In the genomic region with DNA sequence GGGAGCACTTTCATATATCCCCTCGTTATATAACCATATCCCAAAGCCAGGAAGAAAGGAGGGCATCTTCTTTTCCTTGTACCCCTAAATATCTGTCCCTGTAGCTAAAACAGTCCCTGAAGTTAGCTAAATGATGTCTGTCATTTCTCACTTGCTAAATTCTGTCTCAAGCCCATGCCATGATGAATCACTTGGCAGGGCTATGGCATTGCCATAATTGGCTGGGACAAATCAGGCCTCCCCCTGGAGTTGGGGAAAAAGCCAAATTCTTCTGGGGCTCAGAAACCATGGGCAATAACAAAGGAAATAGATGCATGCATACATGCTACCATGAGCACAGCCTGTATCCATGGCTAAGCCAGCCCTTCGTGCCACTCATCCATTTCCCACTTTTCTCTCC, we compare ENCODE assay signal across 22 mouse cellular contexts.
DNase-seq lines count a peak whose midpoint lies in the region; ATAC-seq and TF ChIP-seq lines count a peak whose summit lies in the region.
"Had no signal": no experiment of that assay in that cellular context is flagged by ENCODE, and none has a peak within 500 bp of the region (broad histone marks: within the 10 kb centered on the region; RNA-seq: fewer than 3 reads in every experiment).

No protein-coding gene starts in this region.

- DNase-seq in cerebellum, postnatal 14 days: peak; percentile 39 to 57
- no peak for DNase-seq in cerebellum, adult 9-10 months
- peak; percentile 35 for DNase-seq in hindbrain, postnatal 0 days (ENCODE audit: low spot score)
- DNase-seq in midbrain, postnatal 0 days (ENCODE audit: low spot score): peak; percentile 36
- DNase-seq in brain, adult 2 months (ENCODE audit: low read depth, low spot score): peak; percentile 51
- DNase-seq in retina, embryonic 14.5 days (ENCODE audit: low spot score): no peak
- DNase-seq: adrenal gland, postnatal 10 days; cerebellum, postnatal 36 days; gastrocnemius, postnatal 10 days; heart, adult 2 months; heart, postnatal 14 days had no signal

- 62% methylated on average over 2 of the region's 2 CpGs for WGBS in hindbrain, postnatal 0 days
- WGBS in hindbrain, embryonic 13.5 days: 76% methylated on average over 2 of the region's 2 CpGs
- WGBS in midbrain, postnatal 0 days: 73% methylated on average over 2 of the region's 2 CpGs
- WGBS in midbrain, embryonic 16.5 days: 89% methylated on average over 2 of the region's 2 CpGs

- H3K27ac ChIP-seq in hindbrain, postnatal 0 days: no peak overlapping the region
- no peak overlapping the region for H3K27ac ChIP-seq in hindbrain, embryonic 13.5 days
- H3K27ac ChIP-seq in midbrain, postnatal 0 days (ENCODE audit: low read depth, low read length): no peak overlapping the region
- no peak overlapping the region for H3K27ac ChIP-seq in midbrain, embryonic 16.5 days (ENCODE audit: low read length)
- H3K27ac ChIP-seq: embryonic facial prominence, embryonic 13.5 days; forebrain, embryonic 12.5 days; heart, adult 2 months; heart, embryonic 15.5 days; hindbrain, embryonic 10.5 days; hindbrain, embryonic 15.5 days had no signal

- H3K4me2 ChIP-seq in hindbrain, postnatal 0 days (ENCODE audit: low read depth, low read length): no peak overlapping the region
- no peak overlapping the region for H3K4me2 ChIP-seq in hindbrain, embryonic 13.5 days
- no peak overlapping the region for H3K4me2 ChIP-seq in midbrain, postnatal 0 days (ENCODE audit: low read depth, low read length, poor library complexity, severe bottlenecking)
- H3K4me2 ChIP-seq in midbrain, embryonic 16.5 days (ENCODE audit: low read length): no peak overlapping the region
- H3K4me2 ChIP-seq: embryonic facial prominence, embryonic 13.5 days; forebrain, embryonic 12.5 days; heart, embryonic 11.5 days; heart, embryonic 15.5 days; hindbrain, embryonic 15.5 days had no signal

- no peak for TF ChIP-seq CTCF in hindbrain, postnatal 0 days (IDR thresholded peaks at IDR 0.05; ENCODE audit: low read depth)
- no peak for TF ChIP-seq CTCF in midbrain, postnatal 0 days (IDR thresholded peaks at IDR 0.05)

- H3K9me3 ChIP-seq in hindbrain, postnatal 0 days (ENCODE audit: low read length): no peaks in the 10 kb centered on the region
- H3K9me3 ChIP-seq in hindbrain, embryonic 13.5 days: no peaks in the 10 kb centered on the region
- no peaks in the 10 kb centered on the region for H3K9me3 ChIP-seq in midbrain, postnatal 0 days (ENCODE audit: low read length)
- H3K9me3 ChIP-seq in midbrain, embryonic 16.5 days (replicated peaks; ENCODE audit: control insufficient read depth, low read length, poor library complexity, severe bottlenecking): no peaks in the 10 kb centered on the region
- H3K9me3 ChIP-seq: embryonic facial prominence, embryonic 13.5 days; forebrain, embryonic 12.5 days; heart, embryonic 15.5 days; hindbrain, embryonic 10.5 days; hindbrain, embryonic 15.5 days had no signal

- no peaks in the 10 kb centered on the region for H3K4me1 ChIP-seq in hindbrain, postnatal 0 days (ENCODE audit: insufficient read depth, low read length)
- no peaks in the 10 kb centered on the region for H3K4me1 ChIP-seq in hindbrain, embryonic 13.5 days (replicated peaks)
- no peaks in the 10 kb centered on the region for H3K4me1 ChIP-seq in midbrain, postnatal 0 days (ENCODE audit: insufficient read depth, low read length)
- no peaks in the 10 kb centered on the region for H3K4me1 ChIP-seq in midbrain, embryonic 16.5 days (ENCODE audit: control insufficient read depth, insufficient read depth, low read length)
- H3K4me1 ChIP-seq: embryonic facial prominence, embryonic 13.5 days; forebrain, embryonic 12.5 days; heart, embryonic 15.5 days; hindbrain, embryonic 10.5 days; hindbrain, embryonic 15.5 days had no signal

- no peak; the same call in 1 of the 2 replicates for ATAC-seq in hindbrain, postnatal 0 days
- ATAC-seq in hindbrain, embryonic 13.5 days (ENCODE audit: low FRiP score): no peak
- ATAC-seq in midbrain, postnatal 0 days (ENCODE audit: low FRiP score): no peak
- ATAC-seq in midbrain, embryonic 16.5 days: no peak
- ATAC-seq: inflammation-experienced regulatory T-cells, adult 6 months; intestine, postnatal 0 days had no signal

- H3K4me3 ChIP-seq in hindbrain, postnatal 0 days (ENCODE audit: low read length): no peak overlapping the region
- H3K4me3 ChIP-seq in hindbrain, embryonic 13.5 days: no peak overlapping the region
- H3K4me3 ChIP-seq in midbrain, postnatal 0 days (ENCODE audit: low read depth, low read length): no peak overlapping the region
- H3K4me3 ChIP-seq in midbrain, embryonic 16.5 days (ENCODE audit: low read depth, low read length): no peak overlapping the region
- H3K4me3 ChIP-seq: embryonic facial prominence, embryonic 13.5 days; forebrain, embryonic 12.5 days; heart, adult 2 months; heart, embryonic 15.5 days; hindbrain, embryonic 10.5 days; hindbrain, embryonic 15.5 days had no signal

- H3K27me3 ChIP-seq in hindbrain, postnatal 0 days (ENCODE audit: insufficient read depth, low read length): no peaks in the 10 kb centered on the region
- no peaks in the 10 kb centered on the region for H3K27me3 ChIP-seq in hindbrain, embryonic 13.5 days
- no peaks in the 10 kb centered on the region for H3K27me3 ChIP-seq in midbrain, postnatal 0 days (ENCODE audit: insufficient read depth, low read length)
- H3K27me3 ChIP-seq in midbrain, embryonic 16.5 days (ENCODE audit: control insufficient read depth, insufficient read depth, low read depth, low read length): no peaks in the 10 kb centered on the region
- H3K27me3 ChIP-seq: CH12.LX; embryonic facial prominence, embryonic 13.5 days; forebrain, embryonic 12.5 days; heart, embryonic 15.5 days; hindbrain, embryonic 15.5 days had no signal

- no peaks in the 10 kb centered on the region for H3K36me3 ChIP-seq in hindbrain, postnatal 0 days (ENCODE audit: insufficient read depth, low read length)
- H3K36me3 ChIP-seq in hindbrain, embryonic 13.5 days: no peaks in the 10 kb centered on the region
- H3K36me3 ChIP-seq in midbrain, postnatal 0 days (ENCODE audit: insufficient read depth, low read length): no peaks in the 10 kb centered on the region
- H3K36me3 ChIP-seq in midbrain, embryonic 16.5 days (ENCODE audit: control insufficient read depth, insufficient read depth, low read length): no peaks in the 10 kb centered on the region
- H3K36me3 ChIP-seq: embryonic facial prominence, embryonic 13.5 days; forebrain, embryonic 12.5 days; heart, embryonic 15.5 days; hindbrain, embryonic 10.5 days; hindbrain, embryonic 15.5 days had no signal

- no peak overlapping the region for H3K9ac ChIP-seq in hindbrain, postnatal 0 days (replicated peaks; ENCODE audit: low read length)
- no peak overlapping the region for H3K9ac ChIP-seq in hindbrain, embryonic 13.5 days
- no peak overlapping the region for H3K9ac ChIP-seq in midbrain, postnatal 0 days (replicated peaks; ENCODE audit: low read length, poor library complexity, severe bottlenecking)
- H3K9ac ChIP-seq in midbrain, embryonic 16.5 days (ENCODE audit: low read depth, low read length): no peak overlapping the region
- H3K9ac ChIP-seq: embryonic facial prominence, embryonic 13.5 days; forebrain, embryonic 12.5 days; heart, embryonic 15.5 days; hindbrain, embryonic 15.5 days had no signal

Comparison
In these comparisons a context has a peak if more than half of its experiments do, and no peak if none do; other contexts are left out.
1. DNase-seq: peak in cerebellum, postnatal 14 days (2 of 2), hindbrain, postnatal 0 days (single experiment), midbrain, postnatal 0 days (single experiment) and brain, adult 2 months (single experiment); none in cerebellum, adult 9-10 months (single experiment) and retina, embryonic 14.5 days (single experiment).